Mouse (Mus musculus): ENCODE results near the gene Insl3. TPM values are rescaled to one million over a fixed set of nuclear protein-coding genes. Genes with fewer than 3 reads are reported as not detected.

Gene Insl3
- polyA plus RNA-seq, 1 experiment from 2014 or later: 1.3 TPM

DNA sequence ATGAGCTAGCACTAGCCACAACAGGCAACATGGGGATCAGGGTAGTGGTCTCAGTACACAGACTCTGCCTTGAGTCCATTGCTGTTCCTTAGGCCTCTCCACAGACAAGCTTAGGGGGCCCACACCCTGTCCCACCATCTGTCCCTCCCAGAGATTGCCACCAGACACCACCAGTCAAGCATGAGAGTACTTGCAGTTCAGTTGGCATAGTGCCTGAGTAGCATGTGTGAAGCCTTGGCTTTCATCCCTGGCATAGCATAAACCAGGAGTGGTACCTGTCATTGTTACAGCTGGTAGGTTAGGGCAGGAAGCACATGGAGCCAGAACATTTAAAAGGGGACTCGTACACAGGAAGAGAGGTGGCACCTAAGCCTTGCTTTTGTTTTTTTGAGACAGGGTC, 29.3 kb upstream of the Insl3 start:
- H3K9me3 ChIP-seq (replicated peaks; ENCODE audit: low read length): no peaks in the 10 kb centered on the region
- no peak overlapping the region for H3K9ac ChIP-seq (ENCODE audit: low read depth, low read length)
- DNase-seq (ENCODE audit: low spot score): no peak
- peaks cover 33% of the 10 kb centered on the region; the same call in 1 of the 2 replicates for H3K27me3 ChIP-seq (ENCODE audit: insufficient read depth, low read length)
- peaks cover 6% of the 10 kb centered on the region; the same call in 1 of the 2 replicates for H3K4me1 ChIP-seq (replicated peaks; ENCODE audit: insufficient read depth, low read length)
- WGBS: 62% methylated on average over 1 of the region's 1 CpGs
- no peak overlapping the region for H3K4me3 ChIP-seq (replicated peaks; ENCODE audit: low read depth, low read length)
- ATAC-seq (replicated peaks; ENCODE audit: low FRiP score, low read depth): no peak
- H3K27ac ChIP-seq: no peak overlapping the region
- no peak overlapping the region for H3K4me2 ChIP-seq (ENCODE audit: low read length)
- H3K36me3 ChIP-seq (ENCODE audit: insufficient read depth, low read length): no peaks in the 10 kb centered on the region
- TF ChIP-seq CTCF (IDR thresholded peaks at IDR 0.05; ENCODE audit: low read depth): no peak

- TF ChIP-seq CTCF (IDR thresholded peaks at IDR 0.05; ENCODE audit: low read depth): peak; percentile 90
- Histone ChIP-seq H3K4me3 (replicated peaks; ENCODE audit: low read depth, low read length) (no peak overlapping the region), H3K4me2 (ENCODE audit: low read length) (no peak overlapping the region), H3K9me3 (replicated peaks; ENCODE audit: low read length) (no peaks in the 10 kb centered on the region), H3K36me3 (ENCODE audit: insufficient read depth, low read length) (no peaks in the 10 kb centered on the region), H3K27me3 (ENCODE audit: insufficient read depth, low read length) (peaks cover 28% of the 10 kb centered on the region; the same call in 1 of the 2 replicates), H3K27ac (no peak overlapping the region), H3K4me1 (replicated peaks; ENCODE audit: insufficient read depth, low read length) (0 out of 2 replicates have a peak, but pooled peaks cover 5% of the 10 kb centered on the region), H3K9ac (ENCODE audit: low read depth, low read length) (no peak overlapping the region)
- peak; percentile 40; the same call in 1 of the 2 replicates for ATAC-seq (replicated peaks; ENCODE audit: low FRiP score, low read depth)
- peak; percentile 92 for DNase-seq (ENCODE audit: low spot score)
- WGBS: 4% methylated on average over 36 of the region's 36 CpGs
These were observed 28.5 kb upstream of the Insl3 start for GRCm38 (mm10) chr8:71660325-71661120.

DNA sequence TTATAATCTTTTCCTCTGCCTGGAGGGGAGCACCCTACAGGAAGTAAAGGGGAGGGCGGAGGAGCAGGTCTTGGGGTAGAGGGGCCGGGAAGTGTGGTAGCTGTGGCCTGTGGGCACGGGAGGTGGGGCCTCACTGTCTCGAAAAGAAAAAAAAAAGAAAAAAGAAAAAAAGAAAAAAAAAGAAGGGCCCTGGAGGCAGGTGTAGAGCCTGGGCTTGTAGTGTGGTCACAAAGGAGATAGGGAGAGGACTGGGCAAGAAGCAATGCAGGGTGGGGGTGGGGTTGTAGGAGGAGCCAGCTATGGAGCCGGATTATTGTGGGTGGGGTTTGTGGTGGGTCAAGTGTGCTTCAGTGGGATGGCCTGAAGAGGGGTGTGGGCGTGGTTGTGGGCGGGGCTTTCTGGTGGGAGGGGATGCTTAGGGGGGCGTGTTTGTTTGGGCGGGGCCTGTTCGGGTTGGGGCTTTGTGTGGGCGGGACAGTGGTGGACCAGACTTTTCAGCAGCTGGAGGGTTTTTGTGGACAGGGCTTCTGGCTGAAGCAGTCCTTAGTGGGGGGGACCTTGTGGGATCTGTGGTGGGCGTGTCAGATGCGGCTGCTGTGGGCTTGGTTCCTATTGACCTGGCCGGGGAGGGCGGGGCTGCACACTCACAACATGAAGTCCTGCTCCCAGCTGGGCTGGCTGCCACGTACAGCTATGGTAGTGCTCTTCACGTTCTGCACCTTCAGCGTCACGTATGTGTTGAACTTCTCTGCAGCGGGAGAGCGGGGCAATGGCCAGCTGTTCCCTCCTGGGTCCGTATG, 23.5 kb upstream of the Insl3 start:
- Histone ChIP-seq H3K27me3 (ENCODE audit: insufficient read depth, low read length) (peaks cover 5% of the 10 kb centered on the region; the same call in 1 of the 2 replicates), H3K9me3 (replicated peaks; ENCODE audit: low read length) (no peaks in the 10 kb centered on the region), H3K4me1 (replicated peaks; ENCODE audit: insufficient read depth, low read length) (peaks cover 14% of the 10 kb centered on the region; the same call in 1 of the 2 replicates), H3K36me3 (ENCODE audit: insufficient read depth, low read length) (no peaks in the 10 kb centered on the region), H3K27ac (no peak overlapping the region), H3K4me2 (ENCODE audit: low read length) (peak overlapping the region; percentile 52), H3K9ac (ENCODE audit: low read depth, low read length) (no peak overlapping the region), H3K4me3 (replicated peaks; ENCODE audit: low read depth, low read length) (peak overlapping the region; percentile 13; the same call in 1 of the 2 replicates)
- peak; percentile 89 for DNase-seq (ENCODE audit: low spot score)
- WGBS: 5% methylated on average over 22 of the region's 22 CpGs
- peak; percentile 73 for ATAC-seq (replicated peaks; ENCODE audit: low FRiP score, low read depth)
- no peak for TF ChIP-seq CTCF (IDR thresholded peaks at IDR 0.05; ENCODE audit: low read depth)

- TF ChIP-seq CTCF (IDR thresholded peaks at IDR 0.05; ENCODE audit: low read depth): no peak
- Histone ChIP-seq H3K27ac (no peak overlapping the region), H3K36me3 (ENCODE audit: insufficient read depth, low read length) (no peaks in the 10 kb centered on the region), H3K4me1 (replicated peaks; ENCODE audit: insufficient read depth, low read length) (peaks cover 25% of the 10 kb centered on the region), H3K9me3 (replicated peaks; ENCODE audit: low read length) (no peaks in the 10 kb centered on the region), H3K9ac (ENCODE audit: low read depth, low read length) (no peak overlapping the region), H3K27me3 (ENCODE audit: insufficient read depth, low read length) (peaks cover 5% of the 10 kb centered on the region; the same call in 1 of the 2 replicates), H3K4me3 (replicated peaks; ENCODE audit: low read depth, low read length) (no peak overlapping the region), H3K4me2 (ENCODE audit: low read length) (no peak overlapping the region)
- ATAC-seq (replicated peaks; ENCODE audit: low FRiP score, low read depth) (no peak), DNase-seq (ENCODE audit: low spot score) (no peak)
- 46% methylated on average over 1 of the region's 1 CpGs for WGBS
These were observed 22.2 kb upstream of the Insl3 start for GRCm38 (mm10) chr8:71666855-71667254.

- no peak for TF ChIP-seq CTCF (IDR thresholded peaks at IDR 0.05; ENCODE audit: low read depth)
- DNase-seq (ENCODE audit: low spot score) (no peak), ATAC-seq (replicated peaks; ENCODE audit: low FRiP score, low read depth) (no peak)
- Histone ChIP-seq H3K36me3 (ENCODE audit: insufficient read depth, low read length) (no peaks in the 10 kb centered on the region), H3K4me1 (replicated peaks; ENCODE audit: insufficient read depth, low read length) (peaks cover 27% of the 10 kb centered on the region), H3K9ac (ENCODE audit: low read depth, low read length) (no peak overlapping the region), H3K4me2 (ENCODE audit: low read length) (no peak overlapping the region), H3K27ac (no peak overlapping the region), H3K9me3 (replicated peaks; ENCODE audit: low read length) (no peaks in the 10 kb centered on the region), H3K4me3 (replicated peaks; ENCODE audit: low read depth, low read length) (no peak overlapping the region), H3K27me3 (ENCODE audit: insufficient read depth, low read length) (peaks cover 5% of the 10 kb centered on the region; the same call in 1 of the 2 replicates)
- 57% methylated on average over 5 of the region's 5 CpGs for WGBS
These were observed 21.8 kb upstream of the Insl3 start for GRCm38 (mm10) chr8:71667256-71667655.

Measured in kidney, postnatal 0 days (tissue).